Mouse (Mus musculus) intestine, postnatal 0 days (tissue): Measurements from ENCODE around the gene Bsnd. TPM values are rescaled to one million over a fixed set of nuclear protein-coding genes. Genes with fewer than 3 reads are reported as not detected.

Experiments used
- ATAC-seq: fragments of 200-750 bp; cut with Nextera tagmentation; 2 replicates; pipeline ENCODE4 v1.8.0; 2017; ENCODE audit warnings: mild to moderate bottlenecking, moderate TSS enrichment, moderate library complexity
- H3K27ac ChIP-seq: fragments of 300-500 bp; sonication (generic); 2 replicates; pipeline ENCODE4 v1.5.1; 2014; ENCODE audit warnings: mild to moderate bottlenecking, low read depth, low read length, moderate library complexity
- H3K27me3 ChIP-seq: fragments of 300-500 bp; sonication (generic); replicated peaks from 2 replicates; pipeline ENCODE4 v1.6.1; 2014; ENCODE audit warnings: low read length, mixed read lengths; ENCODE audit not compliant: control insufficient read depth, insufficient read depth
- H3K36me3 ChIP-seq: fragments of 300-500 bp; sonication (generic); 2 replicates; pipeline ENCODE4 v1.6.1; 2014; ENCODE audit warnings: mild to moderate bottlenecking, moderate library complexity; ENCODE audit not compliant: control insufficient read depth, insufficient read depth
- H3K4me1 ChIP-seq: fragments of 300-500 bp; sonication (generic); replicated peaks from 2 replicates; pipeline ENCODE4 v1.6.1; 2014; ENCODE audit warnings: antibody characterized with exemption, low read length, mixed read lengths; ENCODE audit not compliant: control insufficient read depth, insufficient read depth
- H3K4me2 ChIP-seq: fragments of 300-500 bp; sonication (generic); replicated peaks from 2 replicates; pipeline ENCODE4 v1.6.1; 2014; ENCODE audit warnings: low read depth, mild to moderate bottlenecking, moderate library complexity
- H3K4me3 ChIP-seq: fragments of 300-500 bp; sonication (generic); 2 replicates; pipeline ENCODE4 v1.5.1; 2014; ENCODE audit warnings: low read depth, low read length
- H3K9ac ChIP-seq: fragments of 300-500 bp; sonication (generic); 2 replicates; pipeline ENCODE4 v1.6.1; 2014; ENCODE audit warnings: mild to moderate bottlenecking, low read depth, low read length
- H3K9me3 ChIP-seq: fragments of 300-500 bp; sonication (generic); 2 replicates; pipeline ENCODE4 v1.6.1; 2016; ENCODE audit warnings: mixed run types; ENCODE audit not compliant: control insufficient read depth
- CTCF ChIP-seq: sonication (generic); IDR thresholded peaks from 2 replicates; pipeline ENCODE4 v1.5.1; 2016; ENCODE audit warnings: low read depth, mild to moderate bottlenecking, control low read depth, antibody characterized with exemption, moderate library complexity
- WGBS: fragments of 180-500 bp; shearing (Covaris S2); extraction: QIAGEN DNeasy Blood & Tissue Kit; methylation state at CpG from one replicate; pipeline ENCODE4 v1.1.7; 2014; 5-methylcytosine and 5-hydroxymethylcytosine counted together
- polyA plus RNA-seq: library from polyadenylated mRNA; unstranded; fragments of >200 nt; fragmentation: Nextera tagmentation; extraction: Ambion mirVana; gene quantifications from 2 replicates; pipeline ENCODE4 v1.2.1, GENCODE M21; 2015

Gene Bsnd
- polyA plus RNA-seq, 1 experiment from 2014 or later = not detected

DNA sequence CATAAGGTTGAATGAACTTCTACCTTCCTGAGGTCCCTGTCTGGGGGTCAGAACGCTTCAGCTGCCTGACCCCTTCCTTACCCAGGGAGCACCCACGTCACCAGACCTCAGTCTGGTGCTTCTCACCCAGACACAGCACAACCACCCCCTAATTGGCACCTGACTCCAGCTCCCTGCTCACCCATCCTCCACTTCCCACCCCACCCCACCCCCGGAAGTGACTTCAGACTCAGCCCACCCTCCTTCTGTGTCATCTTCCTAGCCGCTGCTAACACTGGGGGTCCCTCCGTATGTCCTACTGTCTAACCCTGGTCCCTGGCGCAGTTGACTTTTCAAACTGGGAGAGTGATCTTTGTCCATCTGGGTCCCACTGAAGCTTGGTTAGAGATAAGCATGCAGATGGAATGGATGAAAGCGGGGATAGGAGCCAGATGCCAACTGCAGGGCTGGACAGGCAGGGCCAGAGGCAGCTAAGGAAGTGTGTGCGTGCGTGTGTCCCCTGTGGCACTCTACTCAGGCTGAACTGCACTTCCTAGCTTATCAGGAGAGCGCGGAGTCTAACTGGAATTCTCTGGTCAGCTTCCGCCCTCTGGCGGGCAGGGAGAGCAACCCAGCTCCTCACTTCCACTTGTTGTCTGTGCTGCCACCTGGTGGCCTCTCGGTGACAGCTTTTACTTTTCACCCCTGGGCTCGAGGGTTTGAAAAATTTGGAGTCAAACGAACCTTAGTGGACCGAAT, 37.5 kb upstream of the Bsnd start:
- no peaks in the 10 kb centered on the region for H3K4me1 ChIP-seq
- H3K4me2 ChIP-seq = peak overlapping the region; percentile 50
- no peak overlapping the region for H3K4me3 ChIP-seq
- no peak overlapping the region for H3K9ac ChIP-seq
- TF ChIP-seq CTCF = peak; percentile 100
- no peaks in the 10 kb centered on the region for H3K27me3 ChIP-seq
- H3K27ac ChIP-seq = no peak overlapping the region
- H3K9me3 ChIP-seq = no peaks in the 10 kb centered on the region
- 14% methylated on average over 17 of the region's 17 CpGs for WGBS
- no peaks in the 10 kb centered on the region for H3K36me3 ChIP-seq
- peak; percentile 80 for ATAC-seq

DNA sequence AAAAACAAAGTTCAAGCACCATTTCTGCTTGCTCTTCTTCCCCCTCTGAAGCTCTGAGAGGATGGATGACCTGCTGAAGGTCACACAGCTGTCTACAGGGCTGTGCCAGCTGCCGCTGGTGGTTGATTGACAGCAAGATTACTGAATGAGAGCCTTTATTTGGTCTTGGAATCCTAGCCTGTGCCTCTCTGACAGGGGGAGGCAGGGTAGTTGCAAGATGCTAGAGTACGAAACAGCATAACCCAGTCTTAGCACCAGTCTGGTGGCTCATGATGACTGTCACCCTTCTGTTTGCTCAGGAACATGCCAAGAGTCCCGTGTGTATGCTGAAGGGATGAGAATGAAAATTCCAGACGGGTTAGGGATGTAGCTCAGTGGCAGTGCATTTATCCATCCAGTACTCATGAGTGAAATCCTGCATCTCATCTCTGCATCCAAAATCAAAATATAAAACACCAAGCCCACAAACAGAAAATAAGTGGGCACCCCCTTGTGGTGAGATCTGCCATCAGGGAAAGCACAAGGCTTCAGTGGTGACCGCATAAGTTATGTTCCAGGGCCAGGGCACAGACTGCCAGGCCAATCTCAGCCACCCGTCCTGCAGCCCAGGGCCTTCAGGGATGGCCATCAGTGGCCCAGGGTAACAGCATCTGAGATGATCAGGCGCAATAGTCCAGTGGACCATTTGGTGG, 35.9 kb upstream of the Bsnd start:
- WGBS = 71% methylated on average over 7 of the region's 7 CpGs

DNA sequence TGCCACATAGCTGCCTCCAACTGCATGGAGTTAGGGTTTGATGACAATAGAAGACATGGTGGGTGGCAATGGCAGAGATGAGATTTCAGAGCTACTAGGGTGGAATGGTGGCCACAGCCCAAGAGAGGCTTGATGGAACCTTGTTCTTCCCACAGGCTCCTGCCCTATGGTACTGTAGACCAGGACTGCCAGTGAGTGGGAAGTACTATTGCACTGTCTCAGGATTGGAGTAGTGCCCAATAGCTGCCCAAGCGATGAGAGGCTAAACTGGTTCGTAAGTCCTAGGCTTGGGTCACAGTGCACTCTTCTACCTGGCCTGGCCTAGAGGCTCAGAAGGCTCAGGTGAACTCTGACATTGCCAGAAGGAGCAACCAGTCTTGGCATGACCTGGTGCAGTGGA, 32.9 kb upstream of the Bsnd start:
- H3K27me3 ChIP-seq = no peaks in the 10 kb centered on the region
- H3K36me3 ChIP-seq = no peaks in the 10 kb centered on the region
- no peak overlapping the region for H3K9ac ChIP-seq
- no peaks in the 10 kb centered on the region for H3K9me3 ChIP-seq
- TF ChIP-seq CTCF = no peak
- H3K4me1 ChIP-seq = no peaks in the 10 kb centered on the region
- 87% methylated on average over 2 of the region's 2 CpGs for WGBS
- H3K4me2 ChIP-seq = no peak overlapping the region
- no peak for ATAC-seq
- no peak overlapping the region for H3K4me3 ChIP-seq
- no peak overlapping the region for H3K27ac ChIP-seq

More for the DNA sequence above, 35.9 kb upstream of the Bsnd start:
- no peaks in the 10 kb centered on the region for H3K36me3 ChIP-seq
- H3K4me3 ChIP-seq = no peak overlapping the region
- H3K9me3 ChIP-seq = no peaks in the 10 kb centered on the region
- TF ChIP-seq CTCF = peak; percentile 50
- ATAC-seq = no peak
- no peak overlapping the region for H3K4me2 ChIP-seq
- H3K27me3 ChIP-seq = no peaks in the 10 kb centered on the region
- no peaks in the 10 kb centered on the region for H3K4me1 ChIP-seq
- H3K27ac ChIP-seq = no peak overlapping the region
- H3K9ac ChIP-seq = no peak overlapping the region

DNA sequence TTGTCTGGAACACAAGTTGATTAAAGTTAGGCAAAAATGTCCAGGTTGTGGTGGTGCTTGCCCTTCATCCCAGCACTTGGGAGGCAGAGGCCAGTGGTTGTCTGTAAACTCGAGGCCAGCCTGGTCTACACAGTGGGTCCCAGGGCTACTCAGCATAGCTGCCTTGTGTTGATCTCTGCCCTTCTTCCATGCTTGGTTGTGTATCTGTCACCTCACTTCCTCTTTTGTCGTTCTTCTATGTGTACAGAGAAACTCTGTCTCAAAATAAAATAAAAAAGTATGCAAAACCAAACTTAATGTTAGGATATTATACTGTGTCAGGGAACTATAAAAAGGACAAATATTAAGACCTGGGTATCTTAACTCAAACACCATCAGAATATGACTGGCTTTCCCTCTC, 32.0 kb upstream of the Bsnd start:
- H3K27me3 ChIP-seq = no peaks in the 10 kb centered on the region
- no peaks in the 10 kb centered on the region for H3K4me1 ChIP-seq
- TF ChIP-seq CTCF = no peak
- H3K27ac ChIP-seq = no peak overlapping the region
- H3K4me2 ChIP-seq = no peak overlapping the region
- no peaks in the 10 kb centered on the region for H3K9me3 ChIP-seq
- H3K9ac ChIP-seq = no peak overlapping the region
- no peak for ATAC-seq
- no peaks in the 10 kb centered on the region for H3K36me3 ChIP-seq
- 67% methylated on average over 2 of the region's 2 CpGs for WGBS
- no peak overlapping the region for H3K4me3 ChIP-seq

DNA sequence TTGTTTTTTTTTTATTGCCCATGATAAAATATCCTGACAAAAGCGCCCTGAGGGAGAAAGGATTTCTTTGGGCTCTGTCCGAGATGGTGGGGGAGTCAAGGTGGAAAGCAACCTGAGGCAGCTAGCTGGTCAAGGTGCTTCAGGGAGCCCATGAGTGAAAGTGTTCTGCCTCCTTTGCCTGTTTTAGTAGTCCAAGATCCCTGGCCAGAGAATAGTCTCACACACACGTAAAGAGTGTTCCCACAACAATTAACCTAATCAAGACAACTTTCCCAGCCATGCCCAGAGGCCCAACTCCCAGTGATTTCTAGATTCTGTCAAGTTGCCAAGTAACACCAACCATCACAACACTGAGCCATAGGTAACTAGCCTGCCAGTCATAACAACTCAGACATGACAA, 30.5 kb upstream of the Bsnd start:
- WGBS = 52% methylated on average over 3 of the region's 3 CpGs
- Histone ChIP-seq H3K9me3 (no peaks in the 10 kb centered on the region), H3K4me3 (no peak overlapping the region), H3K4me1 (no peaks in the 10 kb centered on the region), H3K36me3 (no peaks in the 10 kb centered on the region), H3K9ac (no peak overlapping the region), H3K27me3 (no peaks in the 10 kb centered on the region), H3K27ac (no peak overlapping the region), H3K4me2 (no peak overlapping the region)
- no peak for TF ChIP-seq CTCF
- ATAC-seq = no peak

DNA sequence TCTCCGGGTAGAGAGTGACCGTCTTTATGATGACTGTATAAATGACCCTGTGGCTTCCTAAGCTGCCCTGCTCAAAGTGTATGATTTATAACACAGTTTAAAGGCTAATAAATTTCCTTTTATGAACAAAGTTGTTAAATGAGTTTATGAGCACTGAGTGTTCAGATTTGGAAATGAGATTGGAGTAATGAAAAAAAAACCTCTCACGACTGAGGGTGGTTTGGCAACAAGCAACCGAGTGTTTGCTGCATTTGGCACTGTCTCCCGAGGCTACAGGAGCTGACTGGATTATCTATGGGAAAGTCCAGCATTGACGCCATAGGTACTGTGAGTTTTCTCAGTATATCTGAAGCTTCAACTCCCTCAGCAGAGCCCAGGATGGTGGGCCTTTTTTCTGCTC, 22.5 kb upstream of the Bsnd start:
- 40% methylated on average over 6 of the region's 6 CpGs for WGBS
- no peak for ATAC-seq
- H3K9me3 ChIP-seq = no peaks in the 10 kb centered on the region
- H3K27ac ChIP-seq = no peak overlapping the region
- H3K27me3 ChIP-seq = no peaks in the 10 kb centered on the region
- no peak overlapping the region for H3K4me2 ChIP-seq
- H3K4me1 ChIP-seq = no peaks in the 10 kb centered on the region
- no peak overlapping the region for H3K4me3 ChIP-seq
- TF ChIP-seq CTCF = no peak
- H3K36me3 ChIP-seq = no peaks in the 10 kb centered on the region
- H3K9ac ChIP-seq = no peak overlapping the region
